Comparison of ENCODE assay signal across 9 mouse cellular contexts in genomic region chr19:45012636-45013035, GRCm38 (mm10). TPM values are rescaled to one million over a fixed set of nuclear protein-coding genes. Genes with fewer than 3 reads are reported as not detected.
DNase-seq lines count a peak whose midpoint lies in the region; ATAC-seq and TF ChIP-seq lines count a peak whose summit lies in the region.
"Had no signal": no experiment of that assay in that cellular context is flagged by ENCODE, and none has a peak within 500 bp of the region (broad histone marks: within the 10 kb centered on the region; RNA-seq: fewer than 3 reads in every experiment).

No protein-coding gene starts in this region.

- TF ChIP-seq POLR2A in cerebellum, adult 2 months (IDR thresholded peaks at IDR 0.05; ENCODE audit: borderline replicate concordance, insufficient read depth, low read length): no peak
- no peak for TF ChIP-seq POLR2A in MEL (IDR thresholded peaks at IDR 0.05; ENCODE audit: control insufficient read depth in 1 of 2, insufficient read depth in 1 of 2, low read depth in 1 of 2, low read length in 2 of 2, poor library complexity in 1 of 2)
- TF ChIP-seq POLR2A in lung, adult 2 months (IDR thresholded peaks at IDR 0.05; ENCODE audit: borderline replicate concordance, extremely low read depth, low read depth, low read length): no peak

- peaks cover 0 to 14% of the 10 kb centered on the region in 2 experiments for H3K36me3 ChIP-seq in MEL (ENCODE audit: control insufficient read depth in 1 of 2, insufficient read depth in 2 of 2, low read length in 2 of 2)
- peaks cover 29% of the 10 kb centered on the region for H3K36me3 ChIP-seq in heart, postnatal 0 days (replicated peaks; ENCODE audit: control insufficient read depth, insufficient read depth, low read length)

- peak; percentile 33; the same call in 1 of the 2 replicates for TF ChIP-seq CTCF in cerebellum, adult 2 months (IDR thresholded peaks at IDR 0.05; ENCODE audit: borderline replicate concordance, insufficient read depth, low read depth, low read length)
- TF ChIP-seq CTCF in MEL (IDR thresholded peaks at IDR 0.05 in 2 of 3, conservative IDR thresholded peaks at IDR 0.05 in 1 of 3; ENCODE audit: control insufficient read depth in 1 of 3, insufficient read depth in 1 of 3, low read depth in 2 of 3, low read length in 3 of 3, poor library complexity in 1 of 3, severe bottlenecking in 1 of 3): peak in 2 of 3 experiments; percentile 58 to 77; a peak in 4 of 6 replicates
- peak; percentile 76 for TF ChIP-seq CTCF in heart, postnatal 0 days (IDR thresholded peaks at IDR 0.05; ENCODE audit: low read depth)
- TF ChIP-seq CTCF in lung, adult 2 months (IDR thresholded peaks at IDR 0.05; ENCODE audit: insufficient read depth, low read length): no peak

- H3K9ac ChIP-seq in MEL (ENCODE audit: control insufficient read depth, low read depth, low read length, poor library complexity, severe bottlenecking): no peak overlapping the region
- no peak overlapping the region for H3K9ac ChIP-seq in heart, postnatal 0 days (replicated peaks; ENCODE audit: low read depth, low read length)

- no peaks in the 10 kb centered on the region for H3K9me3 ChIP-seq in MEL (replicated peaks; ENCODE audit: insufficient read depth, low read length)
- no peaks in the 10 kb centered on the region for H3K9me3 ChIP-seq in heart, postnatal 0 days (replicated peaks; ENCODE audit: control insufficient read depth, low read length)

- peaks cover 7% of the 10 kb centered on the region for H3K79me2 ChIP-seq in MEL (ENCODE audit: control insufficient read depth, insufficient read depth, low read length, poor library complexity)

- H3K27me3 ChIP-seq in cerebellum, adult 2 months (ENCODE audit: control insufficient read depth, insufficient read depth, low read length): no peaks in the 10 kb centered on the region
- H3K27me3 ChIP-seq in MEL (ENCODE audit: control insufficient read depth in 1 of 2, insufficient read depth in 2 of 2, low read length in 2 of 2): no peaks in the 10 kb centered on the region
- H3K27me3 ChIP-seq in heart, postnatal 0 days (ENCODE audit: control insufficient read depth, insufficient read depth, low read length): no peaks in the 10 kb centered on the region

- peaks cover 7% of the 10 kb centered on the region for H3K4me1 ChIP-seq in cerebellum, adult 2 months (ENCODE audit: control insufficient read depth, insufficient read depth, low read length)
- peaks cover 6 to 23% of the 10 kb centered on the region in 2 experiments for H3K4me1 ChIP-seq in MEL (ENCODE audit: control insufficient read depth in 1 of 2, insufficient read depth in 2 of 2, low read length in 2 of 2)
- H3K4me1 ChIP-seq in heart, postnatal 0 days (ENCODE audit: control insufficient read depth, insufficient read depth): peaks cover 13% of the 10 kb centered on the region
- no peaks in the 10 kb centered on the region; the same call in 1 of the 2 replicates for H3K4me1 ChIP-seq in lung, adult 2 months (ENCODE audit: control insufficient read depth, insufficient read depth, low read length)

- TF ChIP-seq EP300 in MEL (IDR thresholded peaks at IDR 0.05; ENCODE audit: low read depth in 1 of 2, low read length in 2 of 2): no peak
- no peak for TF ChIP-seq EP300 in heart, postnatal 0 days (IDR thresholded peaks at IDR 0.05; ENCODE audit: low read depth)

- ATAC-seq in cerebellum, adult (ENCODE audit: insufficient number of reproducible peaks, low FRiP score, low TSS enrichment): no peak
- no peak for ATAC-seq in heart, postnatal 0 days (ENCODE audit: insufficient read depth, low read depth)
- no peak for ATAC-seq in granulocyte monocyte progenitor cell, adult 5-6 weeks (replicated peaks; ENCODE audit: poor library complexity, severe bottlenecking)

- WGBS in cerebellum, adult 2 months: 22% methylated on average over 6 of the region's 6 CpGs
- WGBS in heart, postnatal 0 days: 35% methylated on average over 6 of the region's 6 CpGs
- 37% methylated on average over 6 of the region's 6 CpGs for WGBS in lung, adult 2 months

- peak; percentile 48 for TF ChIP-seq RAD21 in MEL (IDR thresholded peaks at IDR 0.05; ENCODE audit: low read depth, low read length)

- no peak overlapping the region for H3K4me3 ChIP-seq in cerebellum, adult 2 months (replicated peaks; ENCODE audit: insufficient read depth, low read depth, low read length)
- H3K4me3 ChIP-seq in MEL (ENCODE audit: control insufficient read depth in 1 of 2, insufficient read depth in 1 of 2, low read depth in 2 of 2, low read length in 2 of 2): no peak overlapping the region
- H3K4me3 ChIP-seq in heart, postnatal 0 days (ENCODE audit: low read depth, low read length): no peak overlapping the region
- H3K4me3 ChIP-seq in lung, adult 2 months (replicated peaks; ENCODE audit: extremely low read depth, low read depth, low read length): no peak overlapping the region

- 0 out of 2 replicates have a peak overlapping the region, but pooled peaks have one; percentile 10 for H3K27ac ChIP-seq in cerebellum, adult 2 months (ENCODE audit: insufficient read depth, low read length)
- H3K27ac ChIP-seq in MEL (ENCODE audit: control insufficient read depth, low read depth, low read length): no peak overlapping the region
- H3K27ac ChIP-seq in heart, postnatal 0 days (ENCODE audit: low read depth): no peak overlapping the region
- H3K27ac ChIP-seq: macrophage had no signal

- peak; percentile 47 to 51 for DNase-seq in cerebellum, adult 2 months
- DNase-seq in MEL (ENCODE audit: low read depth, low spot score): peak; percentile 67
- DNase-seq in heart, postnatal 0 days (ENCODE audit: low spot score): peak; percentile 58
- DNase-seq in lung, adult 2 months: peak; percentile 45
- no peak for DNase-seq in testis, postnatal 10 days (ENCODE audit: low spot score)
- no peak for DNase-seq in frontal cortex, postnatal 14 days (ENCODE audit: low spot score in 2 of 2)

- H3K4me2 ChIP-seq in heart, postnatal 0 days (ENCODE audit: low read depth, low read length): no peak overlapping the region

RNA-seq across cellular contexts. Expression of gene Lzts2, which starts 1.6 kb away (rescaled TPM):
- polyA plus RNA-seq in cerebellum, adult 2 months (2012; rRNA removed): 54.1 and 56.3 TPM in 2 replicates
- 4.0 and 4.2 TPM in 2 replicates for total RNA-seq in MEL (2012; rRNA removed)
- 10 to 100 TPM in 1 of 2 experiments, not detected in 1; 13.1 TPM for polyA plus RNA-seq in MEL (2012; ENCODE audit: insufficient read depth in 1 of 2, insufficient read length in 2 of 2, low read depth in 1 of 2, low replicate concordance in 2 of 2, missing spikeins in 1 of 2)
- total RNA-seq in heart, postnatal 0 days (2014; rRNA removed; ENCODE audit: low replicate concordance): 76.5 and 127 TPM in 2 replicates
- 29.7 TPM in 2 replicates for polyA plus RNA-seq in heart, postnatal 0 days (2015; fragmentation: Nextera tagmentation; extraction: Ambion mirVana)
- polyA plus RNA-seq in lung, adult 2 months (2012; rRNA removed): 143 TPM in 2 replicates
- 4.9 and 7.9 TPM in 2 replicates for total RNA-seq in granulocyte monocyte progenitor cell, adult 5-6 weeks (2014; fragmentation: Nextera tagmentation)
- 6.9 and 9.9 TPM in 2 replicates for total RNA-seq in granulocyte monocyte progenitor cell, adult 5-6 weeks (2017)

RNA-seq across cellular contexts. Expression of gene Mrpl43, which starts 6.4 kb away (rescaled TPM):
- 86.7 and 88.3 TPM in 2 replicates for polyA plus RNA-seq in cerebellum, adult 2 months (2012; rRNA removed)
- 136 and 145 TPM in 2 replicates for total RNA-seq in MEL (2012; rRNA removed)
- polyA plus RNA-seq in MEL (2012; ENCODE audit: insufficient read depth in 1 of 2, insufficient read length in 2 of 2, low read depth in 1 of 2, low replicate concordance in 2 of 2, missing spikeins in 1 of 2): 100 to 1,000 TPM in 1 of 2 experiments, not detected in 1; 136 TPM
- 75.4 and 76.4 TPM in 2 replicates for total RNA-seq in heart, postnatal 0 days (2014; rRNA removed; ENCODE audit: low replicate concordance)
- 82.5 and 83.7 TPM in 2 replicates for polyA plus RNA-seq in heart, postnatal 0 days (2015; fragmentation: Nextera tagmentation; extraction: Ambion mirVana)
- 50.1 and 78.0 TPM in 2 replicates for polyA plus RNA-seq in lung, adult 2 months (2012; rRNA removed)
- 41.8 and 53.7 TPM in 2 replicates for total RNA-seq in granulocyte monocyte progenitor cell, adult 5-6 weeks (2014; fragmentation: Nextera tagmentation)
- 35.5 and 37.9 TPM in 2 replicates for total RNA-seq in granulocyte monocyte progenitor cell, adult 5-6 weeks (2017)

RNA-seq across cellular contexts. Expression of gene Twnk, which starts 7.2 kb away (rescaled TPM):
- 11.2 and 11.7 TPM in 2 replicates for polyA plus RNA-seq in cerebellum, adult 2 months (2012; rRNA removed)
- 35.9 and 37.5 TPM in 2 replicates for total RNA-seq in MEL (2012; rRNA removed)
- 10 to 100 TPM in 1 of 2 experiments, not detected in 1; 55.6 TPM for polyA plus RNA-seq in MEL (2012; ENCODE audit: insufficient read depth in 1 of 2, insufficient read length in 2 of 2, low read depth in 1 of 2, low replicate concordance in 2 of 2, missing spikeins in 1 of 2)
- total RNA-seq in heart, postnatal 0 days (2014; rRNA removed; ENCODE audit: low replicate concordance): 12.9 and 13.0 TPM in 2 replicates
- 14.0 and 14.9 TPM in 2 replicates for polyA plus RNA-seq in heart, postnatal 0 days (2015; fragmentation: Nextera tagmentation; extraction: Ambion mirVana)
- polyA plus RNA-seq in lung, adult 2 months (2012; rRNA removed): 4.2 and 7.2 TPM in 2 replicates
- 27.9 and 30.2 TPM in 2 replicates for total RNA-seq in granulocyte monocyte progenitor cell, adult 5-6 weeks (2014; fragmentation: Nextera tagmentation)
- 20.1 and 23.0 TPM in 2 replicates for total RNA-seq in granulocyte monocyte progenitor cell, adult 5-6 weeks (2017)

RNA-seq across cellular contexts. Expression of gene Sema4g, which starts 23.7 kb away (rescaled TPM):
- 90.3 and 101 TPM in 2 replicates for polyA plus RNA-seq in cerebellum, adult 2 months (2012; rRNA removed)
- 0.10 and 0.15 TPM in 2 replicates for total RNA-seq in MEL (2012; rRNA removed)
- polyA plus RNA-seq in MEL (2012; ENCODE audit: insufficient read depth in 1 of 2, insufficient read length in 2 of 2, low read depth in 1 of 2, low replicate concordance in 2 of 2, missing spikeins in 1 of 2): under 1 TPM in 1 of 2 experiments, not detected in 1; 0.47 TPM
- total RNA-seq in heart, postnatal 0 days (2014; rRNA removed; ENCODE audit: low replicate concordance): 0.85 and 1.1 TPM in 2 replicates
- 0.10 and 0.14 TPM in 2 replicates for polyA plus RNA-seq in heart, postnatal 0 days (2015; fragmentation: Nextera tagmentation; extraction: Ambion mirVana)
- polyA plus RNA-seq in lung, adult 2 months (2012; rRNA removed): 9.1 and 10.6 TPM in 2 replicates
- total RNA-seq in granulocyte monocyte progenitor cell, adult 5-6 weeks (2014; fragmentation: Nextera tagmentation): 0.43 TPM in 1 of 2 replicates, not detected in the other
- not detected in 2 replicates for total RNA-seq in granulocyte monocyte progenitor cell, adult 5-6 weeks (2017)

RNA-seq across cellular contexts. Expression of gene Pdzd7, which starts 32.9 kb away (rescaled TPM):
- polyA plus RNA-seq in cerebellum, adult 2 months (2012; rRNA removed): 7.6 and 9.1 TPM in 2 replicates
- total RNA-seq in MEL (2012; rRNA removed): 0.08 and 0.10 TPM in 2 replicates
- polyA plus RNA-seq in MEL (2012; ENCODE audit: insufficient read depth in 1 of 2, insufficient read length in 2 of 2, low read depth in 1 of 2, low replicate concordance in 2 of 2, missing spikeins in 1 of 2): under 1 TPM in 1 of 2 experiments, not detected in 1; 0.56 TPM
- total RNA-seq in heart, postnatal 0 days (2014; rRNA removed; ENCODE audit: low replicate concordance): 0.65 TPM in 1 of 2 replicates, not detected in the other
- 0.10 and 0.11 TPM in 2 replicates for polyA plus RNA-seq in heart, postnatal 0 days (2015; fragmentation: Nextera tagmentation; extraction: Ambion mirVana)
- polyA plus RNA-seq in lung, adult 2 months (2012; rRNA removed): 0.64 and 1.2 TPM in 2 replicates
- total RNA-seq in granulocyte monocyte progenitor cell, adult 5-6 weeks (2014; fragmentation: Nextera tagmentation): 0.24 TPM in 1 of 2 replicates, not detected in the other
- not detected in 2 replicates for total RNA-seq in granulocyte monocyte progenitor cell, adult 5-6 weeks (2017)
- polyA plus RNA-seq: macrophage had no signal

Comparison
In these comparisons a context has a peak if more than half of its experiments do, and no peak if none do; other contexts are left out.
1. DNase-seq: peak in cerebellum, adult 2 months (2 of 2), MEL (single experiment), heart, postnatal 0 days (single experiment) and lung, adult 2 months (single experiment); none in testis, postnatal 10 days (single experiment) and frontal cortex, postnatal 14 days (0 of 2).